Mouse (Mus musculus): ENCODE measurements around the gene Slc8a2.

The Slc8a2 gene

DNA sequence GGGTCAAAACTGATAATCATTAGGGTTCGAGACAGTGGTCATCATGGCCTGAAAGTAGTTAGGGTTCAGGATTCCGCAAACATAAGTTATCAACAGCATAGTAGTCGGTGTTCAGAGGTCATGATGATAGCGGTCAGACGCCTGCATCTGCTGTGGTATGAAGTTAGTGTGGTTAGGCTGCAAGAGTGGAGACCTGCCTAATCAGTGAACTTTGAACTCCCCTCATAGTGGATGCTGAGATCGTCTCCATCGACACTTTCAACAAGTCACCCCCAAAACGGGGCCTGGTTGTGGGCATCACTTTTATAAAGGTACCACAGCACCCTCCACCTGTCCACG, 9.4 kb upstream of the Slc8a2 start:
- no peak for DNase-seq (ENCODE audit: extremely low read depth, insufficient read length, low spot score)

DNA sequence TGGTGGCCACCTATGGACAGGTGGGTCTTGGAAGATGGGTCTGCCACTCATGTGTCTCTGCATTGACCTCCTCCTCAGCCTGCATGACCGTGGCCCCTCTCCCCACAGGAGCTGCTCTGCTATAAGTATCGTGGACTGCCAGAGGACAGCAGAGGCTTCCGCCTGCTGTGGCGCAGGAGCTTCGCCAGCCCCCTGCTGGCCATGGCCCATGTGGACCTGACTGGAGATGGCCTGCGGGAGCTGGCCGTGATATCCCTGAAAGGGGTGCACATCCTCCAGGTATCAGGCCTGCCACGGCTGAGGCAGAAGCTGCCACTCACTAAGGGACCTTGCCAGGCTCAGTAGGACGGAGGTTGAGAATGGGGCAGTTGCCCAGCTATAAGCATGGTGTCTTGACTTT, 3.8 kb upstream of the Slc8a2 start:
- DNase-seq (ENCODE audit: extremely low read depth, insufficient read length, low spot score) = no peak

GRCm38 (mm10) chr7:16128344-16128743, 1.3 kb upstream of the Slc8a2 start:
- DNase-seq (ENCODE audit: extremely low read depth, insufficient read length, low spot score) = no peak

GRCm38 (mm10) chr7:16128899-16129298, 727 bp upstream of the Slc8a2 start:
- no peak for DNase-seq (ENCODE audit: extremely low read depth, insufficient read length, low spot score)

DNA sequence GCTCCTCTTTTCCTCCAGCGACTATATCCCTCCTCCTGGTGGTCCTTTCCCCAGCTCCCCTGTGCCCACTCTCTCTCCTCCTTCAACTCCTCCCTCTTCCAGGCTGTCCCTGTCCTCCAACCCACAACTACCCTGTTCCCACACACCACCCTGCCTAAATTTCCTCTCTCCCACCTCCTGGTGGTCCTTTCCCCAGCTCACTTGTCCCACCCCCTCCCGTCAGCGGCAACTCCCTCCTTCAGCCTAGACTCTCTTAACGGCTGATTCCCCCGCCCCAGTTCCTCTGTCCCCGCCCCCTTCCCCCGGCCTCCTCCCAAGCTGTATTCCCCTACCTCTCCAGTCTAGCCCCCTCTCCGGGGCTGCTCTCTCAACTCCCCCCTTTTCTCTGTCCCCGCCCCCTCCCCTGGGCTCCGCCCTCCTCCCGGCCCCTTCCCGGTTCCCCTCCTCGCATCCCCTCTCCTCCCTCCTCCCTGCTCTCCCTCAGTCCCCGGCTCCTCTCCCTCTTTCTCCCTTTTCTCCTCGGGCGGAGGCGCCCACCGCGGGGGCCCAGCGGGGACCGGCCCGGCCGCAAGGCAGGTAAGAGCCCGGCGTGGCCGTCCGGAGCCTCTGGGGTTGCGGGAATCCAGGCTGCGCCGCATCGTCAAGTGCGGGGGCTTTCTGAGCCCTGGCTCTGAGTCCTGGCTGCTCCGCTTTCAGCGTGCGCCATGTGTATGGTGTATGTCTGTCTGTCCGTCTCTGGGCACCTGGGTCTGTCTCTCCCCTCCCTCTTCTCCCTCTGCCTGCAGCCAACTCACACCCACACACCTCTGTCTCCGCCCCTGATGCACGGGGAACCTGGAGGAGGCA, 443 bp downstream of the Slc8a2 start:
- DNase-seq (ENCODE audit: extremely low read depth, insufficient read length, low spot score) = no peak

DNA sequence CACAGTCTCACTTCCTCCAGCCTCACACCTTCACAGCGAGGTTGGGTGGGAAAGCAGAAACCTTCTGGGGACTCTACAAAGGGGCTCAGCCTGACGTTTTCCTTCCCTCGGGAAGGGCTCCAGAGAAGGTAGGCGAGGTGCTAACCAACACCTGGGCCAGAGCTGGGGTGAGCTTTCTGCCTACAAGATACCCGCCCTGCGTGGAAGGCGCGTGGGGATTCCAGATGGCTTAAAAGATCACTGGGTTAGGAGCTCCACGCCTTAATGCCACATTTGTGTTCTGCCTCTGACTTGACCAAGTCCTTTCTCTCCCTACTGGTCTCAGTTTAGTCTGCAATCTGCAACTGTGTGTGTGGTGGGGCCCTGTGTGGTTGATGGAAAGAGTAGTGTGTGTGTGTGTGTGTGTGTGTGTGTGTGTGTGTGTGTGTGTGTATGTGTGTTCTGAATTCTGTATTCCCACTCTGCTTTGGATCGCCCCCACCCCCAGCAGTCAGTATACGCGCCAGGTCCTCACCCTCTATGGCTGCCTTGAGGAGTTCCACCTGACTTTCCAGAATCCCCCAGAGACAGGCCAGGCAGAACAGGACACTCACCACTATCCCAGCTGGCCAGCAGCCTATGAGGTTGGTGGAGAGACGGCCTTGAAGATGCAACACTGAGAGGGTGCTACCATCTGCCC, 1.5 kb downstream of the Slc8a2 start:
- DNase-seq (ENCODE audit: extremely low read depth, insufficient read length, low spot score) = no peak

DNA sequence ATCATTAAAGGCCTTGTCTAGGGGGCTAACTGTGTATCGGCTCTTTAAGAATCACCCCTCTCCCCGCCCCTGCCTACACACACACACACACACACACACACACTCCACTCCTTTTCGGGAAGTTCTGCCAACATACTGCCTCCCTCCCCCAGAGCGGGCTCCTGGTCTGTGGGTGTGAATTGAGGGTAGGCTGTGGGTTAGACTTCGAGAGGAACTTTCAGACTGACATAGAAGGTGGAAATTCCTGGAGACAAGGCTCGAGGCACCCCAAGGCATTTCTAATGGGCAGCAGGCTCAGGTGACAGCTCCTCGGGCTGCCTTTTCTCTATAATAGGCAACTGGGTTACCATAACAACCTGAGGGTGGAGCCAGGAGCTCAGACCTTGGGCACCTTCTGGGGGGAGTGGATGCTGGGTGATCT, 2.5 kb downstream of the Slc8a2 start:
- DNase-seq (ENCODE audit: extremely low read depth, insufficient read length, low spot score) = no peak

DNA sequence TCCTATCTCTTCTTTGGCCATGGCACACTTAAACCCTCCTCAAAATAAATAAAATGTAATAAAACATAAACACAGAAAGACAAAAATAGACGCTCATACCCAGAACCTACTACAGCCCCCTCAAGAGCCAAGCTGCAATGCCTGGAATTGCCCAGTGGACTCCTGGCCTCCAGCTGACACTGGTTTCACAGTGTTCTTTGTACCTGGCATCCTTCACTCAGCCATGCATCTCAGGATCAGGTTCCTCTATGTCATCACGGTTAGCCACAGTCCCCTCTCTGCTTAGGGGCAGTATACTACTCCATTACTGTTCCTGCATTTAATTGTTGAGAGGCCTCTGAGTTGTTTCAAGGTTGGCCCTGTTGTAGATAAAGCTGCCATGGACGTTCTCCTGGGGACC, 3.3 kb downstream of the Slc8a2 start:
- no peak for DNase-seq (ENCODE audit: extremely low read depth, insufficient read length, low spot score)

- no peak for DNase-seq (ENCODE audit: extremely low read depth, insufficient read length, low spot score)
These were observed 4.1 kb downstream of the Slc8a2 start for GRCm38 (mm10) chr7:16133691-16134090.

- no peak for DNase-seq (ENCODE audit: extremely low read depth, insufficient read length, low spot score)
These were observed 5.3 kb downstream of the Slc8a2 start for GRCm38 (mm10) chr7:16134951-16135392.

DNA sequence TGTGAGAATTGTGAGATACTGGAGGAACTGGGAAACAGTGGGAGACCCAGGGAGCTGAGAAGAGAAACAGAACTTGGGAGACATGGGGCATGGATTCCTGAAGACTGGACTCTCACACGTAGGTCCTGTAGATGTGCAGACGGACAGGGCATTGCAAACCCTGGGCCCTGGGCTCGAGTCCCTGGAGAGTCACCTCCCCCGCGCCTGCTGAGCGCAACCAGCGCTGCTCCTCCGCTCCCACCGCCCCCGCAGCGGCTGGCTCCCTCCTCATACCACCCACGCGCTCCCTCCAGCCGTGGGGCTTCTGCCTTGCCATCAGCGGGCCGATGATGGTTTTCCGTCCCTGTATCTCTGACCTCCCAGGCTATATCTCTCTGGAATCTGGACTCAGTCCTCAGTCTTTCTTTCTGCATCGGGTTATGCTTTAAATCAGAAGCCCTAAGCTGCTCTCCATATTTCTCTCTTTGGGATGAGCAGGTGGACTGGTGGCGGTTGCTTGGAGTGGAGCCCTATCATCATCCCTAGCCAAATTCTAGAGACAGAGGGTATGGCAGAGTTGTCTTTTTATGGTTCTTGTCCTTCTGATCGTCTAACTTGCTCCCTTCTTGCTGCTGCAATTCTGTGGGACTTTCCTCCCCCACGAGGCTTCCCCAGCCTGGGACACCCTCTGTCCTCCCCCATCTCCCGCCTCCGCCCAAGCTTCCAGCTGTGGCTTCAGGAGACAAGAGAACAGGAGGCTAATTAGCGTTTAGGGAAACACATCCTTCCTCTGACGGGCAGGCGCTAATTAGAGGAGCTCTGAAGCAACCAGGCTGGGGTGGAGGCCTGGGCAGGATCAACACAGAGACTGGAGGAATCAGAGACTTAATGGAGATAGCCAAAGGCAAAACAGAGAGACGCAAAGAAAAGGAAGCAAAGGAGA, 17.1 kb downstream of the Slc8a2 start:
- no peak for DNase-seq (ENCODE audit: extremely low read depth, insufficient read length, low spot score)

GRCm38 (mm10) chr7:16147643-16148042, 18.0 kb downstream of the Slc8a2 start:
- no peak for DNase-seq (ENCODE audit: extremely low read depth, insufficient read length, low spot score)

DNA sequence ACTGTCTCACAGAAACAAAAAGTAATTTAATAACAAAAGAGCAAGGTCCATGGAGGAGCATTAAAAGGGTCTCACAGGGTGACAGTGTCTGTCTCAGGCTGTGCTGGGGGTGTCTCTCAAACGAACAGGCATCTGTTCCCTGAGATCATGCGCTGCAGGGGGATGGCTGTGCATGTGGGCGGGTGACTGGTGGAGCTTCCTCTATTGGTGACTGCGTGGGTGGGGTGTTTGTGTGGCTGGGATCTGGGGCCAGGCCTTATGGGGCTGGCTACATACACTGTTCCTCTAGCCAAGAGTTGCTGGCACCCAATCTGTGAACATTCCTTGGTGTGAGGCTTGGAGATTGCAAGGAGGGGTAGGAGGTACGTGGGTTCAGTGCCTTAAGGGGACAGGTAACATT, 19.6 kb downstream of the Slc8a2 start:
- no peak for DNase-seq (ENCODE audit: extremely low read depth, insufficient read length, low spot score)

- no peak for DNase-seq (ENCODE audit: extremely low read depth, insufficient read length, low spot score)
These were observed 20.8 kb downstream of the Slc8a2 start for GRCm38 (mm10) chr7:16150191-16151145.

GRCm38 (mm10) chr7:16153522-16153921, 23.9 kb downstream of the Slc8a2 start:
- no peak for DNase-seq (ENCODE audit: extremely low read depth, insufficient read length, low spot score)

- peak; percentile 57 for DNase-seq (ENCODE audit: extremely low read depth, insufficient read length, low spot score)
These were observed 25.7 kb downstream of the Slc8a2 start for GRCm38 (mm10) chr7:16155132-16155872.

- no peak for DNase-seq (ENCODE audit: extremely low read depth, insufficient read length, low spot score)
These were observed 26.6 kb downstream of the Slc8a2 start for GRCm38 (mm10) chr7:16156105-16156714.

DNA sequence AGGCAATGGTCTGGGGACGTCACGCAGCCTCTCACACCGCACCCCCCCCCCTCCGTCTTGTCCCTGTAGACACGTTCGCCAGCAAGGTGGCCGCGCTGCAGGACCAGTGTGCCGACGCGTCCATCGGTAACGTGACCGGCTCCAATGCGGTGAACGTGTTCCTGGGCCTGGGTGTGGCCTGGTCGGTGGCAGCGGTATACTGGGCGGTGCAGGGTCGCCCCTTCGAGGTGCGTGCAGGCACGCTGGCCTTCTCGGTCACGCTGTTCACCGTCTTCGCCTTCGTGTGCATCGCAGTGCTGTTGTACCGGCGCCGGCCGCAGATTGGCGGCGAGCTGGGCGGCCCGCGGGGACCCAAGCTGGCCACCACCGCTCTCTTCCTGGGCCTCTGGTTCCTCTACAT, 29.1 kb downstream of the Slc8a2 start:
- DNase-seq (ENCODE audit: extremely low read depth, insufficient read length, low spot score) = no peak

- no peak for DNase-seq (ENCODE audit: extremely low read depth, insufficient read length, low spot score)
These were observed 31.1 kb downstream of the Slc8a2 start for GRCm38 (mm10) chr7:16160702-16161101.

All from 3134 (cell line).